Mouse (Mus musculus) stomach, postnatal 0 days (tissue): Measurements from ENCODE around the gene Dido1. TPM values are rescaled to one million over a fixed set of nuclear protein-coding genes. Genes with fewer than 3 reads are reported as not detected.
"Not testable (repeated sequence)": the region's sequence is repeated elsewhere in the genome, so short reads cannot be mapped to it uniquely, and the experiment has no call there.

ENCODE experiments used
- ATAC-seq: fragments of 200-750 bp; cut with Nextera tagmentation; 2 replicates; pipeline ENCODE4 v1.8.0; 2017; ENCODE audit not compliant: low FRiP score, low TSS enrichment
- DNase-seq: peaks from one replicate; pipeline ENCODE4 v3.0.0-alpha.2; 2016; ENCODE audit warnings: low spot score
- H3K27ac ChIP-seq: fragments of 300-500 bp; sonication (generic); replicated peaks from 2 replicates; pipeline ENCODE4 v1.5.1; 2014; ENCODE audit warnings: mild to moderate bottlenecking, control low read depth
- H3K27me3 ChIP-seq: fragments of 300-500 bp; sonication (generic); 2 replicates; pipeline ENCODE4 v1.6.1; 2014; ENCODE audit warnings: low read length; ENCODE audit not compliant: control insufficient read depth, insufficient read depth
- H3K36me3 ChIP-seq: fragments of 300-500 bp; sonication (generic); 2 replicates; pipeline ENCODE4 v1.6.1; 2014; ENCODE audit warnings: low read length, mixed read lengths; ENCODE audit not compliant: control insufficient read depth, insufficient read depth
- H3K4me1 ChIP-seq: fragments of 300-500 bp; sonication (generic); replicated peaks from 2 replicates; pipeline ENCODE4 v1.6.1; 2014; ENCODE audit warnings: antibody characterized with exemption; ENCODE audit not compliant: control insufficient read depth, insufficient read depth
- H3K4me2 ChIP-seq: fragments of 300-500 bp; sonication (generic); replicated peaks from 2 replicates; pipeline ENCODE4 v1.6.1; 2014; ENCODE audit warnings: low read depth, mild to moderate bottlenecking, control low read depth, moderate library complexity
- H3K4me3 ChIP-seq: fragments of 300-500 bp; sonication (generic); 2 replicates; pipeline ENCODE4 v1.5.1; 2014; ENCODE audit warnings: low read depth, low read length, control low read depth
- H3K9ac ChIP-seq: fragments of 300-500 bp; sonication (generic); 2 replicates; pipeline ENCODE4 v1.6.1; 2014; ENCODE audit warnings: mild to moderate bottlenecking, low read length, control low read depth, mixed read lengths
- H3K9me3 ChIP-seq: fragments of 300-500 bp; sonication (generic); 2 replicates; pipeline ENCODE4 v1.6.1; 2016; ENCODE audit warnings: low read length; ENCODE audit not compliant: control insufficient read depth
- CTCF ChIP-seq: IDR thresholded peaks from 2 replicates; pipeline ENCODE4 v1.5.1; 2016; ENCODE audit warnings: antibody characterized with exemption, low read depth, mild to moderate bottlenecking, moderate library complexity
- EP300 ChIP-seq: optimal IDR thresholded peaks from 2 replicates; pipeline ENCODE3; 2016; ENCODE audit warnings: antibody characterized with exemption
- WGBS: fragments of 180-500 bp; shearing (Covaris S2); extraction: QIAGEN DNeasy Blood & Tissue Kit; methylation state at CpG from one replicate; pipeline ENCODE4 v1.1.7; 2014; 5-methylcytosine and 5-hydroxymethylcytosine counted together
- polyA plus RNA-seq: library from polyadenylated mRNA; unstranded; fragments of >200 nt; fragmentation: Nextera tagmentation; extraction: Ambion mirVana; gene quantifications from 2 replicates; pipeline ENCODE4 v1.2.1, GENCODE M21; 2015

The Dido1 gene
- polyA plus RNA-seq, 1 experiment from 2014 or later: 9.7 TPM

DNA sequence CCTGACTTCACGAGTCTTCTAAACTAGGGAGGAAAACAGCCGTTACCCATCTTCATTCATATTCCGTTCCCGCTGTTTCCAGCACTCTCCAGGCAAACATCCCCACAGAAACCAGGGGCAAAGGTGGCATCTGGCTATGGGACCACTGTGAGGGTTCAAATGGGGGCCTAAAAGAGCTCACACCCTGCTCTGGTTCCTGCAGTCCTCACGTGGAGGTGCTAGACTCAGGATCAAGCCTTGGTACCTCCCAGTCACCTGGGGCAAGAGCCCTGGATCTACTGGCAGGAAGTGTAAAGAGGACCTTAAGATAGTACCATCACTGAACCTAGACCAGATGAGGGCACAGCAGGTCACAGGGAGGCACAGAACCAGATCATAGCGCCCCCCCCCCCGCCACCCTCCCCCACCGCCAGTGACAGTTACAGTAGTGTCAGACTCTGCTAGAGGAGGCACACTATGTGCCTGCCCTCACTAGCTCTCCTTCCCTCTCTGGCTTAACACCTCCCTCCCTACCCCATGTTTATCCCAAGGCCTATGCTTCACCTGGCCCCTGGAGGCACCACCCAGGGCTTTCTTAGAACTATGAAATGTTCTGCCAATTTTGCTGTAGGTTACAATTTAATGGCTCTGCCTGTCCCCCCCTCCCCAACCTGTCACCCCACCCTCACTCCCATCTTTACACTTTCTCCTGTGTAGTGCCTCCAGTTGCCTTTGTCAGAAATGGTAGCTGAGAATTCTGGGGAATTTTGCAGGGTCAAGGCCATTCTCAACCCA is 16.2 kb upstream of the Dido1 start:
- no peaks in the 10 kb centered on the region for H3K27me3 ChIP-seq
- H3K4me1 ChIP-seq: no peaks in the 10 kb centered on the region; the same call in 1 of the 2 replicates
- 17% methylated on average over 8 of the region's 8 CpGs for WGBS
- H3K4me2 ChIP-seq: peak overlapping the region; percentile 57
- DNase-seq (no peak), ATAC-seq (no peak)
- H3K4me3 ChIP-seq: no peak overlapping the region
- peaks cover 14% of the 10 kb centered on the region for H3K36me3 ChIP-seq
- no peaks in the 10 kb centered on the region for H3K9me3 ChIP-seq
- TF ChIP-seq EP300 (no peak), CTCF (no peak)
- H3K27ac ChIP-seq: no peak overlapping the region
- 0 out of 2 replicates have a peak overlapping the region, but pooled peaks have one; percentile 48 for H3K9ac ChIP-seq

DNA sequence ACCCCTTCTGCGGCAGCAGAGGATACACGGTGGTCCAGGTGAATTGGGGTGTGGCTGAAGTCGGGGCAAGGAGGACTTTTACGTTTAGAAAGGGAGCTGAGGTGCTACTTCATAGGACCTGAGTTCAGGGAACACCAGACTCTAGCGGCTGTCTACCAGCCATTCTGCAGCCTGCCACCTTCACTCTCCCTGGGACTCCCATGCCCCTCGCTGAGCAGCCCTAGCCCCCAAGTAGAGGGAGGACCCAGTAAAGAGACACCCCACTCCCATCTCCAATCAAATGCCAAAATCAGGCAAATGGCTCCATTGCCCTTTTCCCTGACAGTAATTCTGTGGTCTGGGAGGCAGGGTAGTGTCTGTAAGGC is 15.6 kb upstream of the Dido1 start:
- H3K4me3 ChIP-seq: peak overlapping the region; percentile 29
- ATAC-seq (peak; percentile 30), DNase-seq (no peak)
- H3K36me3 ChIP-seq: peaks cover 14% of the 10 kb centered on the region
- H3K9me3 ChIP-seq: no peaks in the 10 kb centered on the region
- no peaks in the 10 kb centered on the region; the same call in 1 of the 2 replicates for H3K4me1 ChIP-seq
- WGBS: 0% methylated on average over 6 of the region's 6 CpGs
- H3K9ac ChIP-seq: peak overlapping the region; percentile 48
- H3K27ac ChIP-seq: no peak overlapping the region
- no peaks in the 10 kb centered on the region for H3K27me3 ChIP-seq
- H3K4me2 ChIP-seq: peak overlapping the region; percentile 57
- TF ChIP-seq CTCF: no peak
- no peak for TF ChIP-seq EP300

DNA sequence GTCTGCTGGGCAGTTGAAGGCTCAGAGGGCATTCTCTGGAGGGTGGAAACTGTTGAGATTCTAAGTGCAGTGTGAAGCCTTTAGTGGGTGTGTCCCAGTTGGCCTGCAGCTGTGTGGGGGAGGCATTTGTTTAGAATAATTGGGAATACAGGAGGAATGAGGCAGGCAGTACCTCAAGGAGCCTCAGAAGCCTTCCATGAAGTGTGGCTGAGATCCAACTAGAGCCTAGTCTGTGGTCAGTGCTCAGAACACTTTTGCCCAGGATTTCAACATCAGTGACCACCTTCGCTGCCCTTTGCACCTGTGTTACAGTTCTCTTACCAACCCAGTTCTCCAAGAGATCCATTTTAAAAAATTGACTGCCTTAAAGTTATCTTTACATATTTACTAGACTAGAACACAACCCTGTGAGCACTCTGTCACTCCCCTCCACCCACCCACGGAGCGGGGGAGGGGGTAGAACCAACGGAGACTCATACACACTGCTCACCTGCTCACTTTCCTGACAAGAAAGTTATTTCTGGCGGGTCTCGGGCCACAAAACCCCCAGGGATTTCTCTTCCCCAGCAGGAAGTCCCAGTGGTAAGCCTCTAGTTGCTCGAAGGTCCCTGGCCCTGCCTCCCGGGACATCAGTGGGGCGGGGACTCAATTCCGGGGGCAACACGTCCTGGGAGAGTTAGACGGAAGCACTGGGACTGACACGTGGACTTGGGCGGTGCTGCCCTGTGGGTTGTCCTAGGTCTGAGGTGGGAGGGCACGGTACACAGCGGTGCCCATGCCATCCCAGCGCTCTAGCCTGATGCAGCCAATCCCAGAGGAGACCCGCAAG is 15.0 kb upstream of the Dido1 start, which contains the start of gene Slc17a9:
Gene Slc17a9 (plus strand): TSS at position 679 of the 829 bp plus-strand sequence.
- Histone ChIP-seq H3K4me3 (peak within 1 kb of the TSS; percentile 29), H3K9me3 (no peaks in the 10 kb centered on the region), H3K4me1 (no peaks in the 10 kb centered on the region; the same call in 1 of the 2 replicates), H3K4me2 (peak within 1 kb of the TSS; percentile 57), H3K27ac (peak within 1 kb of the TSS; percentile 65), H3K27me3 (no peaks in the 10 kb centered on the region), H3K36me3 (peaks cover 16% of the 10 kb centered on the region), H3K9ac (peak within 1 kb of the TSS; percentile 48)
- DNase-seq (peak; percentile 84), ATAC-seq (peak; percentile 87)
- TF ChIP-seq CTCF (no peak), EP300 (no peak)
- WGBS: 7% methylated on average over 18 of the region's 18 CpGs

GRCm38 (mm10) chr2:180723865-180724264 is 14.1 kb upstream of the Dido1 start:
- H3K4me3 ChIP-seq: no peak overlapping the region
- TF ChIP-seq CTCF (no peak), EP300 (no peak)
- DNase-seq (no peak), ATAC-seq (no peak)
- H3K27ac ChIP-seq: no peak overlapping the region
- H3K27me3 ChIP-seq: no peaks in the 10 kb centered on the region
- peaks cover 20% of the 10 kb centered on the region for H3K36me3 ChIP-seq
- H3K4me1 ChIP-seq: no peaks in the 10 kb centered on the region; the same call in 1 of the 2 replicates
- no peaks in the 10 kb centered on the region for H3K9me3 ChIP-seq
- H3K9ac ChIP-seq: no peak overlapping the region
- H3K4me2 ChIP-seq: no peak overlapping the region
- 53% methylated on average over 2 of the region's 2 CpGs for WGBS

GRCm38 (mm10) chr2:180722748-180723147 is 12.9 kb upstream of the Dido1 start:
- not testable (repeated sequence) for ATAC-seq

More at GRCm38 (mm10) chr2:180722748-180723147, 12.9 kb upstream of the Dido1 start:
- H3K4me1 ChIP-seq, H3K9me3 ChIP-seq, H3K9ac ChIP-seq, H3K4me3 ChIP-seq, H3K27me3 ChIP-seq, H3K4me2 ChIP-seq, H3K27ac ChIP-seq, DNase-seq: not testable (repeated sequence)
- peaks cover 24% of the 10 kb centered on the region for H3K36me3 ChIP-seq
- 73% methylated on average over 5 of the region's 5 CpGs for WGBS
